Mouse (Mus musculus) CH12.LX (cell line): ENCODE data around the gene Kcng4. TPM values are rescaled to one million over a fixed set of nuclear protein-coding genes. Genes with fewer than 3 reads are reported as not detected.

Experiments used
- DNase-seq: peaks from one replicate; pipeline ENCODE4 v3.0.0-alpha.2; 2013; ENCODE audit errors: extremely low read depth
- H3K27ac ChIP-seq: 2 replicates; pipeline ENCODE4 v1.5.1; 2012; ENCODE audit warnings: low read depth, mild to moderate bottlenecking, control low read depth, moderate library complexity; ENCODE audit not compliant: insufficient read depth
- H3K27me3 ChIP-seq: replicated peaks from 2 replicates; pipeline ENCODE3; 2012; ENCODE audit warnings: inconsistent platforms
- H3K36me3 ChIP-seq, 2 experiments: replicated peaks in 1 of 2; 2 replicates each; pipeline versions ENCODE3 to v1.6.1; 2012; ENCODE audit warnings: inconsistent platforms in 1 of 2, low read length in 1 of 2, mild to moderate bottlenecking in 1 of 2, mixed read lengths in 1 of 2, moderate library complexity in 1 of 2; ENCODE audit not compliant: control insufficient read depth in 1 of 2, insufficient read depth in 1 of 2
- H3K4me1 ChIP-seq, 2 experiments: 2 replicates each; pipeline ENCODE4 v1.6.1; 2012; ENCODE audit warnings: inconsistent platforms in 1 of 2, moderate library complexity in 1 of 2; ENCODE audit not compliant: insufficient read depth in 2 of 2, control insufficient read depth in 1 of 2
- H3K4me2 ChIP-seq: 2 replicates; pipeline ENCODE4 v1.6.1; 2012; ENCODE audit warnings: low read depth, mild to moderate bottlenecking, control low read depth; ENCODE audit not compliant: poor library complexity, insufficient read depth, severe bottlenecking
- H3K4me3 ChIP-seq, 3 experiments: fragments of 150-350 bp in 1 of 3; sonication (generic) in 1 of 3; replicated peaks in 1 of 3; 2 replicates each; pipeline versions ENCODE3 to v1.5.1; 2011 to 2012; ENCODE audit warnings: low read depth in 2 of 3, low read length in 2 of 3, mild to moderate bottlenecking in 2 of 3, moderate library complexity in 2 of 3, control low read depth in 1 of 3, improper control_type of control experiment in 1 of 3, inconsistent platforms in 1 of 3, mixed read lengths in 1 of 3; ENCODE audit not compliant: poor library complexity in 1 of 3
- H3K79me2 ChIP-seq: replicated peaks from 2 replicates; pipeline ENCODE4 v1.6.1; 2012; ENCODE audit warnings: mild to moderate bottlenecking, moderate library complexity; ENCODE audit not compliant: control insufficient read depth, poor library complexity, insufficient read depth, severe bottlenecking; ENCODE audit errors: extremely low read depth
- H3K9ac ChIP-seq: 2 replicates; pipeline ENCODE4 v1.6.1; 2012; ENCODE audit warnings: low read depth, mild to moderate bottlenecking, control low read depth, moderate library complexity; ENCODE audit not compliant: insufficient read depth
- H3K9me3 ChIP-seq: replicated peaks from 2 replicates; pipeline ENCODE3; 2012; ENCODE audit warnings: low read length, inconsistent platforms, mixed read lengths
- CHD1 ChIP-seq: IDR thresholded peaks from 2 replicates; pipeline ENCODE4 v1.6.1; 2012; ENCODE audit warnings: low read depth, low read length, improper control_type of control experiment, inconsistent platforms
- ELF1 ChIP-seq: IDR thresholded peaks from 2 replicates; pipeline ENCODE4 v1.6.1; 2014; ENCODE audit warnings: low read depth, mild to moderate bottlenecking, inconsistent platforms, low read length, improper control_type of control experiment
- EP300 ChIP-seq: IDR thresholded peaks from 2 replicates; pipeline ENCODE4 v1.6.1; 2011; ENCODE audit warnings: low read length, improper control_type of control experiment
- ETS1 ChIP-seq: conservative IDR thresholded peaks from 2 replicates; pipeline ENCODE4 v1.6.1; 2012; ENCODE audit warnings: low read depth, mild to moderate bottlenecking, inconsistent platforms, low read length, improper control_type of control experiment, moderate library complexity
- JUND ChIP-seq: conservative IDR thresholded peaks from 2 replicates; pipeline ENCODE4 v1.6.1; 2011; ENCODE audit warnings: low read depth, low read length, improper control_type of control experiment
- KAT2A ChIP-seq: IDR thresholded peaks from 2 replicates; pipeline ENCODE4 v1.6.1; 2012; ENCODE audit warnings: low read length, improper control_type of control experiment, inconsistent platforms; ENCODE audit not compliant: insufficient replicate concordance
- MAFK ChIP-seq: IDR thresholded peaks from 2 replicates; pipeline ENCODE4 v1.6.1; 2011; ENCODE audit warnings: low read length, improper control_type of control experiment; ENCODE audit not compliant: insufficient replicate concordance
- MXI1 ChIP-seq: IDR thresholded peaks from 2 replicates; pipeline ENCODE4 v1.6.1; 2011; ENCODE audit warnings: mild to moderate bottlenecking, low read depth, low read length, improper control_type of control experiment
- MYC ChIP-seq: IDR thresholded peaks from 2 replicates; pipeline ENCODE4 v1.6.1; 2011; ENCODE audit warnings: low read depth, mild to moderate bottlenecking, improper control_type of control experiment, low read length
- PAX5 ChIP-seq: IDR thresholded peaks from 2 replicates; pipeline ENCODE4 v1.6.1; 2012; ENCODE audit warnings: low read length, inconsistent platforms, mixed read lengths
- POLR2A ChIP-seq: IDR thresholded peaks from 2 replicates; pipeline ENCODE4 v1.6.1; 2011; ENCODE audit warnings: low read depth, mild to moderate bottlenecking, improper control_type of control experiment, low read length
- POLR2AphosphoS2 ChIP-seq: IDR thresholded peaks from 2 replicates; pipeline ENCODE4 v1.6.1; 2011; ENCODE audit warnings: low read depth, low read length, improper control_type of control experiment
- RCOR1 ChIP-seq: conservative IDR thresholded peaks from 2 replicates; pipeline ENCODE4 v1.6.1; 2012; ENCODE audit warnings: low read depth, mild to moderate bottlenecking, inconsistent platforms, low read length, improper control_type of control experiment
- SMC3 ChIP-seq: IDR thresholded peaks from 2 replicates; pipeline ENCODE4 v1.6.1; 2011; ENCODE audit warnings: low read depth, low read length, improper control_type of control experiment
- TBP ChIP-seq: conservative IDR thresholded peaks from 2 replicates; pipeline ENCODE4 v1.6.1; 2011; ENCODE audit warnings: low read depth, low read length, improper control_type of control experiment
- TCF12 ChIP-seq: IDR thresholded peaks from 2 replicates; pipeline ENCODE4 v1.6.1; 2014; ENCODE audit warnings: low read depth, mild to moderate bottlenecking, inconsistent platforms, low read length, improper control_type of control experiment
- UBTF ChIP-seq: IDR thresholded peaks from 2 replicates; pipeline ENCODE4 v1.6.1; 2012; ENCODE audit warnings: low read depth, mild to moderate bottlenecking, inconsistent platforms, low read length, improper control_type of control experiment, moderate library complexity
- USF1 ChIP-seq: IDR thresholded peaks from 2 replicates; pipeline ENCODE4 v1.6.1; 2014; ENCODE audit warnings: low read depth, mild to moderate bottlenecking, inconsistent platforms, low read length, improper control_type of control experiment
- USF2 ChIP-seq: conservative IDR thresholded peaks from 2 replicates; pipeline ENCODE4 v1.6.1; 2011; ENCODE audit warnings: low read depth, low read length, improper control_type of control experiment
- ZC3H11A ChIP-seq: IDR thresholded peaks from 2 replicates; pipeline ENCODE4 v1.6.1; 2012; ENCODE audit warnings: low read depth, mild to moderate bottlenecking, inconsistent platforms, low read length, improper control_type of control experiment
- ZKSCAN1 ChIP-seq: IDR thresholded peaks from 2 replicates; pipeline ENCODE4 v1.6.1; 2012; ENCODE audit warnings: low read depth, inconsistent platforms, low read length, improper control_type of control experiment, borderline replicate concordance
- ZMIZ1 ChIP-seq: IDR thresholded peaks from 2 replicates; pipeline ENCODE4 v1.6.1; 2012; ENCODE audit warnings: low read depth, mild to moderate bottlenecking, inconsistent platforms, low read length, improper control_type of control experiment
- dilution Hi-C: fragments of 300-500 bp; cut with MboI; formaldehyde crosslinking; loops from 2 replicates; pipeline ENCODE4 v1.14.3; 2020; ENCODE audit warnings: low sequenced_read_pairs; ENCODE audit not compliant: extremely low pct_unique_long_range_greater_than_20kb, extremely low pct_ligation_motif_present
- in situ Hi-C: fragments of 300-500 bp; cut with MboI; formaldehyde crosslinking; loops from 3 replicates; pipeline ENCODE4 v1.14.3; 2019; ENCODE audit warnings: low sequenced_read_pairs, low pct_ligation_motif_present, low pct_unique_long_range_greater_than_20kb, mixed read lengths
- polyA plus RNA-seq: library from polyadenylated mRNA; unstranded; fragments of >175 nt; gene quantifications from 2 replicates; pipeline ENCODE4 v1.2.1, GENCODE M21; 2012; ENCODE audit warnings: low read depth; ENCODE audit not compliant: insufficient read length
- total RNA-seq, 2 experiments: library from RNA; depleted of rRNA; stranded (reverse); fragments of 300-350 nt in 1 of 2; fragments of >200 nt in 1 of 2; gene quantifications; 2 replicates each; pipeline ENCODE4 v1.2.3; 2012 to 2014

Kcng4 gene
- total and polyA plus RNA-seq, 3 experiments, result not detected

GRCm38 (mm10) chr8:119620116-119620840, 15.2 kb downstream of the Kcng4 start:
- dilution Hi-C loops (no loop called here), in situ Hi-C loops (no loop called here)
- no peaks in the 10 kb centered on the region for H3K9me3 ChIP-seq
- H3K9ac ChIP-seq, result no peak overlapping the region
- TF ChIP-seq MYC (no peak), ZC3H11A (no peak), USF2 (no peak), ZKSCAN1 (no peak), SMC3 (no peak), TCF12 (no peak), UBTF (no peak), ELF1 (no peak), KAT2A (no peak), USF1 (no peak), CHD1 (no peak), MAFK (no peak), POLR2AphosphoS2 (no peak), ETS1 (no peak), JUND (no peak), MXI1 (no peak), RCOR1 (no peak), ZMIZ1 (no peak), EP300 (no peak), POLR2A (no peak)
- H3K27me3 ChIP-seq, result peaks cover 90% of the 10 kb centered on the region
- no peak for DNase-seq
- no peak overlapping the region for H3K4me3 ChIP-seq
- H3K79me2 ChIP-seq, result no peaks in the 10 kb centered on the region
- no peaks in the 10 kb centered on the region for H3K36me3 ChIP-seq
- H3K4me2 ChIP-seq, result no peak overlapping the region
- H3K4me1 ChIP-seq, result peaks cover 13 to 15% of the 10 kb centered on the region in 2 experiments
- no peak overlapping the region for H3K27ac ChIP-seq

GRCm38 (mm10) chr8:119618887-119619286, 16.6 kb downstream of the Kcng4 start:
- Histone ChIP-seq H3K27ac (no peak overlapping the region), H3K9ac (no peak overlapping the region), H3K79me2 (no peaks in the 10 kb centered on the region), H3K9me3 (no peaks in the 10 kb centered on the region), H3K27me3 (peaks cover 88% of the 10 kb centered on the region), H3K36me3 (no peaks in the 10 kb centered on the region), H3K4me2 (no peak overlapping the region), H3K4me1 (peaks cover 13 to 15% of the 10 kb centered on the region in 2 experiments), H3K4me3 (no peak overlapping the region)
- no peak for DNase-seq
- dilution Hi-C loops (no loop called here), in situ Hi-C loops (loop anchor here (5.0 kb wide), 1 partner anchor 182 kb away; no protein-coding TSS in a partner anchor)
- TF ChIP-seq JUND, result no peak
- no peak for TF ChIP-seq PAX5
- no peak for TF ChIP-seq MXI1
- no peak for TF ChIP-seq ZC3H11A
- TF ChIP-seq ZMIZ1, result no peak
- no peak for TF ChIP-seq TBP
